Mouse (Mus musculus) limb, embryonic 14.5 days (tissue): ENCODE data around the gene Dhcr24. TPM values are rescaled to one million over a fixed set of nuclear protein-coding genes. Genes with fewer than 3 reads are reported as not detected.

Experiments
- ATAC-seq: fragments of 200-750 bp; cut with Nextera tagmentation; 2 replicates; pipeline ENCODE4 v1.8.0; 2017; ENCODE audit warnings: low read depth, moderate number of reproducible peaks, moderate TSS enrichment; ENCODE audit not compliant: low FRiP score
- DNase-seq: peaks from one replicate; pipeline ENCODE4 v3.0.0-alpha.2; 2015; ENCODE audit warnings: low spot score
- H3K27ac ChIP-seq: fragments of 300-500 bp; sonication (generic); replicated peaks from 2 replicates; pipeline ENCODE4 v1.5.1; 2014; ENCODE audit warnings: low read depth, mild to moderate bottlenecking, low read length, moderate library complexity, mixed read lengths
- H3K27me3 ChIP-seq: fragments of 300-500 bp; sonication (generic); 2 replicates; pipeline ENCODE4 v1.6.1; 2014; ENCODE audit warnings: low read length, mixed read lengths; ENCODE audit not compliant: control insufficient read depth, insufficient read depth
- H3K36me3 ChIP-seq: fragments of 300-500 bp; sonication (generic); 2 replicates; pipeline ENCODE4 v1.6.1; 2014; ENCODE audit warnings: mild to moderate bottlenecking, low read length, moderate library complexity, mixed read lengths; ENCODE audit not compliant: control insufficient read depth, insufficient read depth
- H3K4me1 ChIP-seq: fragments of 300-500 bp; sonication (generic); 2 replicates; pipeline ENCODE4 v1.6.1; 2014; ENCODE audit warnings: antibody characterized with exemption, low read length, mixed read lengths; ENCODE audit not compliant: control insufficient read depth, insufficient read depth
- H3K4me2 ChIP-seq: fragments of 300-500 bp; sonication (generic); replicated peaks from 2 replicates; pipeline ENCODE4 v1.6.1; 2014; ENCODE audit warnings: low read depth, mild to moderate bottlenecking, low read length, moderate library complexity; ENCODE audit not compliant: severe bottlenecking
- H3K4me3 ChIP-seq: fragments of 300-500 bp; sonication (generic); replicated peaks from 2 replicates; pipeline ENCODE4 v1.5.1; 2014; ENCODE audit warnings: low read length
- H3K9ac ChIP-seq: fragments of 300-500 bp; sonication (generic); 2 replicates; pipeline ENCODE4 v1.6.1; 2014; ENCODE audit warnings: mild to moderate bottlenecking, low read depth, low read length, moderate library complexity; ENCODE audit not compliant: severe bottlenecking
- H3K9me3 ChIP-seq: fragments of 300-500 bp; sonication (generic); 2 replicates; pipeline ENCODE4 v1.6.1; 2016; ENCODE audit warnings: low read length; ENCODE audit not compliant: control insufficient read depth
- POLR2A ChIP-seq: fragments of 200-500 bp; IDR thresholded peaks from 2 replicates; pipeline ENCODE4 v1.8.0; 2012; ENCODE audit warnings: inconsistent platforms, mild to moderate bottlenecking, moderate library complexity, borderline replicate concordance; ENCODE audit not compliant: insufficient read depth, insufficient read length; ENCODE audit errors: extremely low read depth
- WGBS: fragments of 180-500 bp; shearing (Covaris S2); extraction: QIAGEN DNeasy Blood & Tissue Kit; methylation state at CpG from one replicate; pipeline ENCODE4 v1.1.7; 2014; 5-methylcytosine and 5-hydroxymethylcytosine counted together
- polyA plus RNA-seq, 2 experiments: library from polyadenylated mRNA; depleted of rRNA in 1 of 2; stranded (reverse) in 1 of 2; unstranded in 1 of 2; fragments of >200 nt; fragmentation: Nextera tagmentation in 1 of 2; extraction: Ambion mirVana in 1 of 2; gene quantifications; 2 replicates each; pipeline versions ENCODE4 v1.2.1 to v1.2.3; 2012 to 2014

The Dhcr24 gene
- polyA plus RNA-seq, 2 experiments = 19.4 to 57.6 TPM

DNA sequence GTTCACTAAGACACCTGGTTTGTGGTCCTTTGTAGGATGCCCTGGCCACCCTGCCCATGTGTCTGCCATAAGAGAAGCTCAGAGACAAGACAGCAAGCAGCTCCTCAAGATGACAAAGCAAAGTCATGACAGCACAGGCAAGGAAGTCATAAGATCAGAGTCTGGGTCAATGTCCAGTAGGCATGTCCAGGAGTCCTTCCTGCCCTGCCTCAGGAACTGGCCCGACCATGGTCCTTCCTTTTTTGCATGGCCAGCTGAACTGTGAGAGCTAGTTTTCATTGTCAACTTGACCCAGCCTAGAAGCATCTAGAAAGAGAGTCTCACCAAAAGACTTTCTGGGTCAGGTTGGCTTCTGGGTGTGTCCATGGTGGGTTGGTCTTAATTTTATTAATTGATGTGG lies 47.1 kb downstream of the Dhcr24 start:
- no peak for TF ChIP-seq POLR2A
- Histone ChIP-seq H3K4me3 (no peak overlapping the region), H3K9me3 (peaks cover 4% of the 10 kb centered on the region; the same call in 1 of the 2 replicates), H3K4me2 (no peak overlapping the region), H3K4me1 (peaks cover 6% of the 10 kb centered on the region; the same call in 1 of the 2 replicates), H3K9ac (no peak overlapping the region), H3K27ac (no peak overlapping the region), H3K27me3 (no peaks in the 10 kb centered on the region), H3K36me3 (no peaks in the 10 kb centered on the region)
- DNase-seq = no peak
- 83% methylated on average over 1 of the region's 1 CpGs for WGBS
- no peak for ATAC-seq

GRCm38 (mm10) chr4:106613105-106613504 lies 52.3 kb downstream of the Dhcr24 start:
- no peak for DNase-seq
- ATAC-seq = no peak
- TF ChIP-seq POLR2A = no peak
- H3K27ac ChIP-seq = no peak overlapping the region
- no peak overlapping the region for H3K4me2 ChIP-seq
- WGBS = 73% methylated on average over 8 of the region's 8 CpGs
- H3K4me3 ChIP-seq = no peak overlapping the region
- H3K27me3 ChIP-seq = no peaks in the 10 kb centered on the region
- H3K9me3 ChIP-seq = peaks cover 3% of the 10 kb centered on the region; the same call in 1 of the 2 replicates
- no peaks in the 10 kb centered on the region for H3K36me3 ChIP-seq
- H3K4me1 ChIP-seq = peaks cover 4% of the 10 kb centered on the region; the same call in 1 of the 2 replicates
- 0 out of 2 replicates have a peak overlapping the region, but pooled peaks have one; percentile 12 for H3K9ac ChIP-seq

DNA sequence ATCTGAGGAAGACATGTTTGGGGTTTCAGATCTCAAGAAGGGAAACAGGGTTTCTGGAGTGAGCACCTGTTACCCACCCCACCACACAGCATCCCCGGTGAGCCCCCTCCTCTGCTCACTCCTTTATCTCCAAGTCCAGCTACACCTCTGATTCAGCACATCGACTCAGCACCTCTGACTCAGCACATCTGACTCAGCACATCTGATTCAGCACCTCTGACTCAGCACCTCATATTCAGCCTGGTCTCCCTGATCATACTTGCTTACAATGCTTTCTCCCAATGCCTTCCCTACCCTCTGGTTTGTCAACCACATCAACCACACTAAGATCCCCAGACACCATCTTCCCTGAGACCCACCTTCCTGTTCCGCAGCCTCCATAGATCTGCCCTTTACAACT lies 52.7 kb downstream of the Dhcr24 start:
- Histone ChIP-seq H3K27ac (no peak overlapping the region), H3K4me2 (no peak overlapping the region), H3K4me3 (no peak overlapping the region), H3K9me3 (no peaks in the 10 kb centered on the region), H3K9ac (no peak overlapping the region), H3K36me3 (no peaks in the 10 kb centered on the region), H3K4me1 (peaks cover 4% of the 10 kb centered on the region; the same call in 1 of the 2 replicates), H3K27me3 (no peaks in the 10 kb centered on the region)
- DNase-seq = no peak
- no peak for ATAC-seq
- WGBS = 75% methylated on average over 3 of the region's 3 CpGs
- TF ChIP-seq POLR2A = no peak

- DNase-seq = peak; percentile 71
- TF ChIP-seq POLR2A = no peak
- Histone ChIP-seq H3K4me3 (no peak overlapping the region), H3K27ac (no peak overlapping the region), H3K4me2 (no peak overlapping the region), H3K9me3 (no peaks in the 10 kb centered on the region), H3K36me3 (no peaks in the 10 kb centered on the region), H3K27me3 (no peaks in the 10 kb centered on the region), H3K9ac (no peak overlapping the region), H3K4me1 (peaks cover 4% of the 10 kb centered on the region; the same call in 1 of the 2 replicates)
- ATAC-seq = peak; percentile 61
- 41% methylated on average over 7 of the region's 7 CpGs for WGBS
These were observed 53.5 kb downstream of the Dhcr24 start for GRCm38 (mm10) chr4:106614180-106614797.

- H3K27ac ChIP-seq = no peak overlapping the region
- H3K27me3 ChIP-seq = no peaks in the 10 kb centered on the region
- no peaks in the 10 kb centered on the region for H3K36me3 ChIP-seq
- no peak overlapping the region for H3K4me3 ChIP-seq
- no peak overlapping the region for H3K9ac ChIP-seq
- H3K9me3 ChIP-seq = no peaks in the 10 kb centered on the region
- no peak for TF ChIP-seq POLR2A
- WGBS = 75% methylated on average over 9 of the region's 9 CpGs
- H3K4me1 ChIP-seq = peaks cover 4% of the 10 kb centered on the region; the same call in 1 of the 2 replicates
- ATAC-seq (no peak), DNase-seq (no peak)
- H3K4me2 ChIP-seq = no peak overlapping the region
These were observed 54.0 kb downstream of the Dhcr24 start for GRCm38 (mm10) chr4:106614881-106615280.

GRCm38 (mm10) chr4:106615637-106616036 lies 54.8 kb downstream of the Dhcr24 start:
- H3K4me1 ChIP-seq = peaks cover 4% of the 10 kb centered on the region; the same call in 1 of the 2 replicates
- no peak overlapping the region for H3K4me2 ChIP-seq
- DNase-seq (no peak), ATAC-seq (no peak)
- H3K9ac ChIP-seq = no peak overlapping the region
- no peak overlapping the region for H3K4me3 ChIP-seq
- no peaks in the 10 kb centered on the region for H3K27me3 ChIP-seq
- H3K36me3 ChIP-seq = no peaks in the 10 kb centered on the region
- WGBS = 75% methylated on average over 12 of the region's 12 CpGs
- TF ChIP-seq POLR2A = no peak
- H3K9me3 ChIP-seq = no peaks in the 10 kb centered on the region
- H3K27ac ChIP-seq = no peak overlapping the region
